Mouse (Mus musculus): ENCODE data around the gene Irgm1. TPM values are rescaled to one million over a fixed set of nuclear protein-coding genes. Genes with fewer than 3 reads are reported as not detected.
"Not testable (repeated sequence)": the region's sequence is repeated elsewhere in the genome, so short reads cannot be mapped to it uniquely, and the experiment has no call there.

The Irgm1 gene
- polyA plus RNA-seq, 1 experiment from 2014 or later = 2.2 TPM

DNA sequence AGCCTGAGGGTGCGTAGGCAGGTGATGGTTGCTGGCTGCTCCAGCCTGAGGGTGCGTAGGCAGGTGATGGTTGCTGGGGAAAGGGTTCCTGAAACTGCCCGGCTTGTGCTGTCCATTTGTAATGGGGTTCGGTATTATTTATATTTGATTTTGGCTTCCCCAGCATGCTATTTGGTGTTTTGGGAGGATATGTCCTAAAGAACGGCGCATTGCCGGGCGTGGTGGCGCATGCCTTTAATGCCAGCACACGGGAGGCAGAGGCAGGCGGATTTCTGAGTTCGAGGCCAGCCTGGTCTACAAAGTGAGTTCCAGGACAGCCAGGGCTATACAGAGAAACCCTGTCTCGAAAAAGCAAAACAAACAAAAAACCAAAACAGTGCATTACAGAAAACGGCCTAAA, 50.2 kb downstream of the Irgm1 start:
- not testable (repeated sequence) for H3K36me3 ChIP-seq (ENCODE audit: control insufficient read depth, insufficient read depth, low read length); ATAC-seq; DNase-seq (ENCODE audit: low spot score); H3K4me2 ChIP-seq (ENCODE audit: low read length); H3K27me3 ChIP-seq (replicated peaks; ENCODE audit: control insufficient read depth, insufficient read depth, low read length); H3K9me3 ChIP-seq (replicated peaks; ENCODE audit: control insufficient read depth, low read length); H3K4me3 ChIP-seq (ENCODE audit: low read depth, low read length); H3K9ac ChIP-seq (ENCODE audit: low read length); H3K4me1 ChIP-seq (ENCODE audit: control insufficient read depth, insufficient read depth, low read length); H3K27ac ChIP-seq (ENCODE audit: low read depth, low read length)
- WGBS = 88% methylated on average over 14 of the region's 14 CpGs

- ATAC-seq (no peak), DNase-seq (ENCODE audit: low spot score) (no peak)
- Histone ChIP-seq H3K4me1 (ENCODE audit: control insufficient read depth, insufficient read depth, low read length) (peaks cover 7% of the 10 kb centered on the region), H3K9me3 (replicated peaks; ENCODE audit: control insufficient read depth, low read length) (no peaks in the 10 kb centered on the region), H3K27me3 (replicated peaks; ENCODE audit: control insufficient read depth, insufficient read depth, low read length) (no peaks in the 10 kb centered on the region; the same call in none of the 2 replicates), H3K4me2 (ENCODE audit: low read length) (no peak overlapping the region), H3K4me3 (ENCODE audit: low read depth, low read length) (no peak overlapping the region), H3K27ac (ENCODE audit: low read depth, low read length) (no peak overlapping the region), H3K36me3 (ENCODE audit: control insufficient read depth, insufficient read depth, low read length) (peaks cover 4% of the 10 kb centered on the region; the same call in 1 of the 2 replicates), H3K9ac (ENCODE audit: low read length) (no peak overlapping the region)
These were observed 51.2 kb downstream of the Irgm1 start for GRCm38 (mm10) chr11:48820308-48820674.

DNA sequence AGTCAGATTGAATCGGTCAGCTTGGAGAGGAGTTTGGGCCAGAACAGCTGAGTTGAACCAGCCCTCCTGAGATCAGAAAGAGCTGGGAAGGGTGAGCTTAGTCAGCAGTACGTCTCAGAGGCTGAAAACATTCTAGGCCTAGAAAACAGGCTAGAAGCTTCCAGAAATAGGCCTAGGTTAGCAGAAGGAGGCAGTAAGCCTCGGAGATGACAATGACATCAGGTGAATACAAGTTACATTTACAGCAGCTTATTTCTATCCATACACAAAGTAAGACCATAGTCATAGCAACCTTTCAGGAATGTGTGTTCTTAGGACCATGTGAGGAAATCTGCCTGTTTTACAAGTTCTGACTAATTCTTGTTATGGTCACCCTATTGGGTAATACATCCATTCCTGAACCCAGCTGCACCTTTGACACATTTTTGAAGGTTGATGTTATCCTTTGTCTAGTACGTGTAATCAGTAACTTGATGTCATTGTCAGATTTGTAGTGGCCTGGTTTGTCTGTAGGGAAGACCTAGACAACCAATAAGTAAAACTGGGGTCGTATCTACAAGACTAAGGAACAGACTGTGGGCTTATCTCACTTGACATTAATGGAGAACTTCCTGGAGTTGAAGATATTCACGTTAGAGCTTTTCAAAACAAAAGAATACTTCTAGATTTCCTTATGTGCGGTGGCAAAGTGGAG, 51.7 kb downstream of the Irgm1 start:
- ATAC-seq (no peak), DNase-seq (ENCODE audit: low spot score) (no peak)
- 81% methylated on average over 7 of the region's 7 CpGs for WGBS
- no peak overlapping the region for H3K4me3 ChIP-seq (ENCODE audit: low read depth, low read length)
- no peaks in the 10 kb centered on the region; the same call in none of the 2 replicates for H3K27me3 ChIP-seq (replicated peaks; ENCODE audit: control insufficient read depth, insufficient read depth, low read length)
- H3K9me3 ChIP-seq (replicated peaks; ENCODE audit: control insufficient read depth, low read length) = no peaks in the 10 kb centered on the region
- peaks cover 6% of the 10 kb centered on the region; the same call in 1 of the 2 replicates for H3K36me3 ChIP-seq (ENCODE audit: control insufficient read depth, insufficient read depth, low read length)
- no peak overlapping the region for H3K4me2 ChIP-seq (ENCODE audit: low read length)
- no peak overlapping the region for H3K9ac ChIP-seq (ENCODE audit: low read length)
- H3K27ac ChIP-seq (ENCODE audit: low read depth, low read length) = no peak overlapping the region
- peaks cover 12% of the 10 kb centered on the region for H3K4me1 ChIP-seq (ENCODE audit: control insufficient read depth, insufficient read depth, low read length)

GRCm38 (mm10) chr11:48818346-48818745, 53.1 kb downstream of the Irgm1 start:
- Histone ChIP-seq H3K9ac (ENCODE audit: low read length) (peak overlapping the region; percentile 83), H3K9me3 (replicated peaks; ENCODE audit: control insufficient read depth, low read length) (no peaks in the 10 kb centered on the region), H3K4me1 (ENCODE audit: control insufficient read depth, insufficient read depth, low read length) (peaks cover 14% of the 10 kb centered on the region), H3K4me2 (ENCODE audit: low read length) (peak overlapping the region; percentile 91), H3K27me3 (replicated peaks; ENCODE audit: control insufficient read depth, insufficient read depth, low read length) (no peaks in the 10 kb centered on the region), H3K36me3 (ENCODE audit: control insufficient read depth, insufficient read depth, low read length) (peaks cover 13% of the 10 kb centered on the region; the same call in 1 of the 2 replicates), H3K27ac (ENCODE audit: low read depth, low read length) (no peak overlapping the region), H3K4me3 (ENCODE audit: low read depth, low read length) (peak overlapping the region; percentile 46)
- peak; percentile 96 for DNase-seq (ENCODE audit: low spot score)
- WGBS = under 1% methylated on average over 16 of the region's 16 CpGs
- ATAC-seq = peak; percentile 2; the same call in 1 of the 2 replicates

DNA sequence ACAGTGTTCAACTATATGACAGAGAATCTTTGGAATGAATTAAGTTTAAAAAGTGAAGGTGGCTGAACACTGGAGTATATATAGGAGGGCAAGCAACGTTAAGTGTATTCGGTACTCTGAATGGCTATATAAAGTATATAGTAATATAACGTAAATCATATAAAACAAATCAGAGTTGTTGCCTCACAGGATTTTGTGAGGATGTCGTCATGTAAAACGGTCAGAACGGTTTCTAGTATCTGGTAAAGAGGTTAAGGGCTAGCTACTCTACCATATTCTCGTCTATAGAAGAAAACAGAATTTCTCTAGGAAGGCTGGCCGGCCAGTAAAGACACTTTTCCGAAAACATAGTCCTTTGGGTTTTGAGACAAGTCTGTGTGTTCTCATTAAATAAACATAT, 53.7 kb downstream of the Irgm1 start:
- DNase-seq (ENCODE audit: low spot score) (no peak), ATAC-seq (no peak)
- H3K4me3 ChIP-seq (ENCODE audit: low read depth, low read length) = peak overlapping the region; percentile 46
- H3K27ac ChIP-seq (ENCODE audit: low read depth, low read length) = peak overlapping the region; percentile 85
- peaks cover 14% of the 10 kb centered on the region for H3K4me1 ChIP-seq (ENCODE audit: control insufficient read depth, insufficient read depth, low read length)
- H3K36me3 ChIP-seq (ENCODE audit: control insufficient read depth, insufficient read depth, low read length) = peaks cover 13% of the 10 kb centered on the region; the same call in 1 of the 2 replicates
- H3K27me3 ChIP-seq (replicated peaks; ENCODE audit: control insufficient read depth, insufficient read depth, low read length) = no peaks in the 10 kb centered on the region
- 8% methylated on average over 9 of the region's 9 CpGs for WGBS
- H3K9ac ChIP-seq (ENCODE audit: low read length) = peak overlapping the region; percentile 83
- H3K4me2 ChIP-seq (ENCODE audit: low read length) = peak overlapping the region; percentile 91
- H3K9me3 ChIP-seq (replicated peaks; ENCODE audit: control insufficient read depth, low read length) = no peaks in the 10 kb centered on the region

DNA sequence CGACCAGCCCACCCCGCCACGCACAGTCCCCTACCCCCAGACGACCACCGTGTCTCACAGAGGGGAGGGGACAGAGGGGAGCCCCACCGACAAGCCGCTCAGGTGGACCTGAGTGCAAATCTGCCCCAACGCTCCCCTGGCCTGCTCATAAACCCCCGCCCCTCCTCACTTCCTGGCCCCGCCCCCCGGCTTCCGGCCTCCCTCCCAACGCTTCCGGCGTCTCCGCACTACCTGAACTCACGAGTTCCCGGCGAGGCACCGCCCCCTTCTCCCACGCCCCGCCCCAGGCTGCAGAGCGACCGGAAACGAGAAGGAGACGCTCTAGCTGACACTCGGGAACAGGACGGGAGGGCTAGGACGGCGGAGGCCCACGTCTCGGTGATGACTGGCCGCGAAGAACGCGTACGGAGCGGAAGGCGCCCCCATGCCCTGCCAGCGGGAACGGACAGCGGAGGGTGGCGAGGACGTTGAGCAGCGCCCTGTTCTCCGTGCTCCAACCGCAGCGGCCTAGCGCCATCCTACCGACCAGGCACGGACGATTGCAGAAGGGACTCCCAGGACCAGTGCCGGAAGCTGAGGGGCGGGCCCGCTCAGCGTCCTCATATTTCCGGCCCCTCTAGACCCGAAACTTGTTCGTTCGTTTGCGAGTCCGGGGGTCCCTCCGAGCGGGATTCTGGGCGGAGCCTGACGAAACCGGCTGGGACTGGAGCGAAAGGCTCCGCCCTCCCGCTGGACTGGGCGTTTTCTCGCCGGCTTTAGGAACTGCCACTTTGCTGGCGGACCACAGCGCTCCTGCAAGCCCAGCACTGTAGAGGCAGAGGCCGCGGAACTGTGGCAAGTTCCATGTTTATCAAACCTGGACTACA, 54.5 kb downstream of the Irgm1 start, which contains the start of gene Trim41:
Gene Trim41, minus strand, starts transcription at position 554 of the 866 bp plus-strand sequence.
- Histone ChIP-seq H3K4me3 (ENCODE audit: low read depth, low read length) (peak within 1 kb of the TSS; percentile 46), H3K36me3 (ENCODE audit: control insufficient read depth, insufficient read depth, low read length) (peaks cover 19% of the 10 kb centered on the region), H3K4me2 (ENCODE audit: low read length) (peak within 1 kb of the TSS; percentile 91), H3K9me3 (replicated peaks; ENCODE audit: control insufficient read depth, low read length) (no peaks in the 10 kb centered on the region), H3K9ac (ENCODE audit: low read length) (peak within 1 kb of the TSS; percentile 83), H3K27me3 (replicated peaks; ENCODE audit: control insufficient read depth, insufficient read depth, low read length) (no peaks in the 10 kb centered on the region), H3K4me1 (ENCODE audit: control insufficient read depth, insufficient read depth, low read length) (peaks cover 14% of the 10 kb centered on the region), H3K27ac (ENCODE audit: low read depth, low read length) (peak within 1 kb of the TSS; percentile 85)
- under 1% methylated on average over 77 of the region's 77 CpGs for WGBS
- DNase-seq (ENCODE audit: low spot score) (peak; percentile 99), ATAC-seq (peak; percentile 97)

GRCm38 (mm10) chr11:48816281-48816781, 55.2 kb downstream of the Irgm1 start:
- Histone ChIP-seq H3K9ac (ENCODE audit: low read length) (peak overlapping the region; percentile 83), H3K4me1 (ENCODE audit: control insufficient read depth, insufficient read depth, low read length) (peaks cover 14% of the 10 kb centered on the region), H3K4me3 (ENCODE audit: low read depth, low read length) (peak overlapping the region; percentile 46), H3K4me2 (ENCODE audit: low read length) (peak overlapping the region; percentile 91), H3K36me3 (ENCODE audit: control insufficient read depth, insufficient read depth, low read length) (peaks cover 26% of the 10 kb centered on the region), H3K27me3 (replicated peaks; ENCODE audit: control insufficient read depth, insufficient read depth, low read length) (no peaks in the 10 kb centered on the region), H3K9me3 (replicated peaks; ENCODE audit: control insufficient read depth, low read length) (no peaks in the 10 kb centered on the region), H3K27ac (ENCODE audit: low read depth, low read length) (peak overlapping the region; percentile 62; the same call in 1 of the 2 replicates)
- ATAC-seq (peak; percentile 55), DNase-seq (ENCODE audit: low spot score) (peak; percentile 75)
- 4% methylated on average over 21 of the region's 23 CpGs for WGBS

- peaks cover 31% of the 10 kb centered on the region for H3K36me3 ChIP-seq (ENCODE audit: control insufficient read depth, insufficient read depth, low read length)
- no peaks in the 10 kb centered on the region for H3K27me3 ChIP-seq (replicated peaks; ENCODE audit: control insufficient read depth, insufficient read depth, low read length)
- H3K27ac ChIP-seq (ENCODE audit: low read depth, low read length) = 0 out of 2 replicates have a peak overlapping the region, but pooled peaks have one; percentile 62
- ATAC-seq (no peak), DNase-seq (ENCODE audit: low spot score) (no peak)
- H3K4me2 ChIP-seq (ENCODE audit: low read length) = peak overlapping the region; percentile 91
- peak overlapping the region; percentile 83 for H3K9ac ChIP-seq (ENCODE audit: low read length)
- peak overlapping the region; percentile 46 for H3K4me3 ChIP-seq (ENCODE audit: low read depth, low read length)
- H3K9me3 ChIP-seq (replicated peaks; ENCODE audit: control insufficient read depth, low read length) = no peaks in the 10 kb centered on the region
- peaks cover 14% of the 10 kb centered on the region for H3K4me1 ChIP-seq (ENCODE audit: control insufficient read depth, insufficient read depth, low read length)
- WGBS = 83% methylated on average over 16 of the region's 16 CpGs
These were observed 55.6 kb downstream of the Irgm1 start for GRCm38 (mm10) chr11:48815851-48816250.

All from forebrain, embryonic 14.5 days (tissue).